Mouse (Mus musculus) leukemia stem cell, adult 10-12 weeks (primary cell): Measurements from ENCODE around the gene Cldn34c4. TPM values are rescaled to one million over a fixed set of nuclear protein-coding genes. Genes with fewer than 3 reads are reported as not detected.

ENCODE experiments used
- polyA plus RNA-seq: library from polyadenylated mRNA; stranded (reverse); fragments of >175 nt; gene quantifications from 2 replicates; pipeline ENCODE4 v1.2.3, GENCODE M21; 2012; ENCODE audit warnings: low replicate concordance

Cldn34c4 gene
- polyA plus RNA-seq, result not detected in 2 replicates

DNA sequence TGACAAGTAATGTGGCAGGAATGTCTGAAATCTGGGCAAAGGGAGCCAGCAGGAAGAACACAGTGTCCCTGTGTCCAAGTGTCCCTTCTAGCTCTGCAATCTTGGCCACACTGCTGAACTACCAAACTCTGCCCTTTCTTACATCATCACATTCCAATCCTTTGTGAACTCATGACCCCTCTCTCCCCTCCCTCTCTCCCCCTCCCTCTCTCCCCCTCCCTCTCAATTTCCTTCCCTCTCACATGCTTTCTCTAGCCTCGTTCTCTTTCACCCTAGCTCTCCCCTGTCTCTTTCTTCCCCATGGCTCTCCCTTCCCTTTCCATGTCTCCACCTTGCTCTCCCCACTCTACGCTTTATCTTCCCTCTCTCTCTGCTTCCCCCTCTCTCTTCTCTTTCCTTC is at the start of gene Cldn34c4:
Gene Cldn34c4 (minus strand): TSS at position 101 of the 400 bp plus-strand sequence.

